Mouse (Mus musculus): ENCODE results near the gene Shisa9.

Shisa9 gene

DNA sequence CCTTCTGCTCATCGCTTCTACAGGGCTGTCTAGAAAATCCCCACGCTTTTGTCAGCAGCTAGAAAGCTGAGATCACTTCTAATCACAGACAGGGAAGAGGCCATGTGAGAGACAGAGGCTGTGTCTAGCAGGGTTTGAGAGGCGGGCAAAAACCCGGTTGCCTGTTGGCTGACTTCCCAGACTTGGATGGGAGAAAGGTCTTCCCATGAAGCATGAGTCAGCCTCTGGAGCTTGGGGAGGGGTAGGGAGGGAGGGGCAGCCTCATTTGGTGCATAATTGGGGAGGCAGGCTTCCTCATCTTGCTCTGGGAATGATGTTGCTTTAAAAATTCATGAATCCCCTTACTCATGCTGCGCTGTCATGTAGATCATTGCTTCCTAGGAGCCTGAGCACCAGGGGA, 57.0 kb downstream of the Shisa9 start:
- in situ Hi-C loops (cut with MboI, MseI), result loop anchor here in 1 of 2 experiments (25.0 kb wide), 1 partner anchor 1429 kb away; no protein-coding TSS in a partner anchor

- in situ Hi-C loops (cut with MboI, MseI), result no loop called here
Measured at GRCm38 (mm10) chr16:12052051-12052450, 68.1 kb downstream of the Shisa9 start.

GRCm38 (mm10) chr16:12072573-12072972, 88.7 kb downstream of the Shisa9 start:
- in situ Hi-C loops (cut with MboI, MseI), result no loop called here

GRCm38 (mm10) chr16:12076270-12076669, 92.4 kb downstream of the Shisa9 start:
- in situ Hi-C loops (cut with MboI, MseI), result no loop called here

DNA sequence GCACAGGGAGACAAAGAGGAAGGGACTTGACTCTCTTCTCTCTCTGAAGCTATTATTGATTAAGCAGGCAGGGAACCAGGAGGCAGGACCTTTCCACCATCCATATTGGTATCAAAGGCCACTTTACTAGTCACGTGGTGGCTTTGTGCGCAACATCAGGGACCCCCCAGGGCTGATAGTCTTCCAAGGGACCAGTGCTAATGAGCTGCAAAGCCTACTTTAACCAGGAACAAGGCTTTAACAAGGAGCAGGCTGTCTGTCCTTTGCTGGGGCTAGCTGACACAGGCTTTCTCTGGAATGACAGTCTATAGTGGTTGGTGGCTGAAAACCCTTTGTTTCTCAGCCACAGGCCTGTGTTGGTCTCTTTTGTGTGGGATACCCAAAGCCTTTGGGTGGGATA, 92.8 kb downstream of the Shisa9 start:
- in situ Hi-C loops (cut with MboI, MseI), result no loop called here

- in situ Hi-C loops (cut with MboI, MseI), result no loop called here
Measured at GRCm38 (mm10) chr16:12083082-12083481, 99.2 kb downstream of the Shisa9 start.

DNA sequence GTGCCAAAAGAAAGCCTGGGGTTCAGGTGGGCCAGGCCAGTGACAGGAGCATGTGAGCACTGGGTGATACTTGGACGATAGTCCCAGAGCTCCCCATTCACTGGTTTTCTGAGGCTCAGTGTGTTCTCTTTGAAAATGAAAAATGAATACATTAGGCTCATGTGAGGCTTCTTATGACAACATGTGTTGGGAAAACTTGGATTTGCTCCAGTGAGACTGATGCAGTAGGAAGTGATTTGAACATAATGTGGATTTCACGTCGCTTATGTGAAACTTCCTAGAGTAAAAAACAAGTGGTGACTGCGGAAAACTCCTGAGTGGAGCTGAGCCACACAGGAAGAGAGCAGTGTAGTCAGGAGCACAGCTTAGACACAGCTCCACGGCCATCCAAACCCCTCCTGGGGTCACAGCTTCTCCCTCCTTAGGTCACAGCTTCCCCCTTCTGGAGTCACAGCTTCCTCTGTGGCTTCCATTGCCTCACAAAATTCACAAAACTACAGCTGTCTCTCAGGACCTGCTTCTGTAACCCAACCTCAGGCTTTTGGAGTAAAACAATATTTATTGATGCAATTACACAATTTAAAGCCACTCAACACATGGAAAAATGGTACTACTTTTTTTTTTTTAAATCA, 106.8 kb downstream of the Shisa9 start:
- in situ Hi-C loops (cut with MboI, MseI), result no loop called here

GRCm38 (mm10) chr16:12093253-12093652, 109.3 kb downstream of the Shisa9 start:
- in situ Hi-C loops (cut with MboI, MseI), result no loop called here

DNA sequence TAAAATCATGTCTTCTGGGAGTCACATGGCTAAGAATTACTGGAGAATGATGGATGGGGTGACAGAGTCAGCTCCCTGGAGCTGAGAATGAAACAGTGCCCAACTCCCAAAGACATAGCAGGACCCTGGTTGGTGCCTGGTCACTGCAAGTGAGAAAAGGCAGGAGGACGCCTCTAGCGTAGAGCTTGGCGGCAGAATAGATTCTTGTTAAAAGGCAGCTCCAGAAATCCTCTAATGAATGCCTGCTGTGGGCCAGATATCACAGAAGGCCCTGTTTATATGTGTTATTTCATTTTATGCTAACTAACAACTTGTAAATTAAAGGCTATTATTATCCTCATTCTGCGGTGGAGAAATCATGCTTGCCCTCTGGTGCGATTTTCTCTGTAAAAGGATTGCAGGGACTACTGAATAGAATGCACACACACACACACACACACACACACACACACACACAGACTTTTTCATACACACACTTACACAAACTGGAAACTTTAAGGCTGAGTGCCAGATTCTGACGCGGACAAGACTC, 110.9 kb downstream of the Shisa9 start:
- in situ Hi-C loops (cut with MboI, MseI), result no loop called here

- in situ Hi-C loops (cut with MboI, MseI), result no loop called here
Measured at GRCm38 (mm10) chr16:12095365-12095764, 111.5 kb downstream of the Shisa9 start.

DNA sequence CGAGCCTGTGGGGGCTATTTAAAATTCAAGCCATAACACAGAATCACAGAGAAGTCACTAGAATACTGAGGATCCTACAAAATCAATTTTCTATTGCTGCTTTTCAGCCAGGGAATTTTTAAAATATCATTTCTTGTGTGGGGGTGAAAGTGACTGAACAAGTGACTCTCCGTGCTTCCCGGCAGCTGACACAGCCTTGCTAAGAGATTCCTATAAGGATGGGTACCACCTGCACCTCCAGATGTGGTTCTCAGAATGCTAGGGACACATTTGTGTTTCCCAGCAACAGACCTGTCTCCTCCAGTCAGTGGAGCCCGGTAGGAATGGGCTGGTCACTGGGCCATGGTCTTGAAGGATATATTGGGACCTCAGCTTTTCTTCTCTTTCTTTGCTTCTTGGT, 124.5 kb downstream of the Shisa9 start:
- in situ Hi-C loops (cut with MboI, MseI), result no loop called here

DNA sequence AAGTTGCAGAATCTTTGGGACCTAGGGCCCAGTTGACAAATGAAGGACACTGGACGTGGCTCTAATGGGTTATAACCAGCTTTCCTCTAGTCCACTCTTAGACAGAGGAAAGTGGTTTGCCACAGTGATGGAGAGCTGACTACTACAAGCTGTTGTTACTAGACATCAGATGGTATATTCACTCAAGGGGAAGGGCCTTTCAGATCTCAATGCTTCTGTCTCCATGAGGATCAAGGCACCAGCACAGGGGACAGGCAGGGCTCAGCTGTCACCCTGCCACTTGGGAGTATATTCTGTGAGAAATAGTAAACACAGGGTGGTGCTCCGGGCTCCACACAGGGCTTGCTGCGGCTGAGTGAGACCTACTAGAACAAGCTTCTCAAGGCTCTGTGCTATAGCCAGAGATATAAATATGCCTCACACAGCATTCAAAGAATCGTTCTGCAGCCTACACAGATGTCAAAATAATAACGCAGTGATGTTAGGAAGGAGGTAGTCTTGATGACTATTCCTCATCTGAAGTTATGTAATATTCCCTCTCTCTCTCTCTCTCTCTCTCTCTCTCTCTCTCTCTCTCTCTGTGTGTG, 127.0 kb downstream of the Shisa9 start:
- in situ Hi-C loops (cut with MboI, MseI), result no loop called here

DNA sequence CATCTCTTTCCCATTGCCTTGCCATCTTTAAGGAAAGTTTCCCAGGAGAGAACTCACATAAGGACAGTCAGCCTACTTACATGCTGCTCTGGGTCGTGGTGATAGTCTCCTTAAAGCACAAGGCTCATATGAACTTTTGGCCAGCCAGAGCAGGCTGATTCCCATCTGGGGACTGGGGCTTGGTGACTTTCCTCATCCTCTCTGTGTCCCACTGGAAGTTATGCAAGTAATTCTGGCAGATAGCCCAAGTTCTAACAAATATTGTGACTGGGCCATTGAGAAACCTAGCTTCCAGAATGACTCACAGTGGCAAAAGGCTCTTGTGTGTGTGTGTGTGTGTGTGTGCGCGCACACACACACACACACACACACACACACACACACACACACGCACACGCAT, 130.5 kb downstream of the Shisa9 start:
- in situ Hi-C loops (cut with MboI, MseI), result no loop called here

GRCm38 (mm10) chr16:12115040-12115856, 131.3 kb downstream of the Shisa9 start:
- in situ Hi-C loops (cut with MboI, MseI), result loop anchor here in 1 of 2 experiments (5.0 kb wide), 1 partner anchor 52 kb away; no protein-coding TSS in a partner anchor

DNA sequence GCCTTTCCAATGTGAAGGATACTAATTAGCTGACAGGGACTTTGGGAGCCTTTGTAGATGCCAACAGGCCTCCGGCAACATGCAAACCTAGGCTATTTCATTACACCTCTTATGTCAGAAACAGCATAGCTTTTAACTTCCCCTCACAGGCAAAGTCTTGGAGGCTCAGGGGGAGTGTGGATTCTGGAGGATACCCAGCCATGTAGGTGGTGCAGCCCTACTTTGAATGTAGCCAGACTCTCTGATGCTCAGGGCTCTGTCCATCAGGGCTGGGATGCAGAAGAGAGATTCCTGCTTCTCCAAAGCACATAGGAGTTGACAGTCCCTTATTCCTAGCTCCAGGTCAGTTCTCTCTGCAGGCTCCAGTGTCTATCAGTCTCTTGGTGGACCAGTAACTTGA, 133.0 kb downstream of the Shisa9 start:
- in situ Hi-C loops (cut with MboI, MseI), result loop anchor here in 1 of 2 experiments (5.0 kb wide), 1 partner anchor 50 kb away; no protein-coding TSS in a partner anchor

DNA sequence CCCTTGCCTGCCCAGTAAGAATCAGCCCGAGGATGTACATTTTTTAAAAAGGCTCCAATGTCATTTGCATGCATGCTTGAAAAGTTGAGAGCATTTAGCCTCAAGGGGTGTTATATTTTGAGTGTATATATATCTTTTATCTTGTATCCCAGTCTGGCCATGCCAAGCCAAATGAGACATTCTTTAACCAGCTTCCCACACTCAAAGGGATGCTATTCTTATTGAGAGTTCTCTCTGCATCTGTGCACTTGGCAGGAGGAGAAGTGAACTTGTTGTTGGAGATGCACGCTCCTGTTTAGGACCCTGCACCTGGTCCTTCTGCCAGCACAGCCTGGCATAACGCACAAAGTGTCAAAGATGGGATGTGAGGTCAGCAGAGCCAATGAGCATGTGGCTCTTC, 135.6 kb downstream of the Shisa9 start:
- in situ Hi-C loops (cut with MboI, MseI), result loop anchor here in 1 of 2 experiments (5.0 kb wide), 1 partner anchor 48 kb away; no protein-coding TSS in a partner anchor

DNA sequence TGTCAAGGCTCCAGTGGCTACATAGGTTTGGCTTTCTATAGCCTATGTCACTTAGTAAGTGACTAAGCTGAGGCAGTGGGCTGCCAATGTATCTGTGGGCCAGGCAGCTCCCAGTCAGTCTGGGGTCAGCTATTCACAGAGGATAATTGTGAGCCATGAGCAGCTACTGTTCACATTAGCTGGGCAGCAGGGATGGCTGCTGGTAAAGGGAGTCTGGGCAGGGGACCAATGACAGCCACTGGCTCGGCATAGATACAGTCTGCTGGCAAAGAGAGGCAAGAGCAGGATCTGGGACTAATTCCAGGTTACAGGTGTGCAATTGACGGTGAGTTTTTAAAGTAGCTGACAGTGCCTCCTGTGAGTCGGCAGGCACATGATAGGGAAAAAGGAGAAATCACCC, 145.9 kb downstream of the Shisa9 start:
- in situ Hi-C loops (cut with MboI, MseI), result no loop called here

GRCm38 (mm10) chr16:12146666-12147065, 162.8 kb downstream of the Shisa9 start:
- in situ Hi-C loops (cut with MboI, MseI), result no loop called here

DNA sequence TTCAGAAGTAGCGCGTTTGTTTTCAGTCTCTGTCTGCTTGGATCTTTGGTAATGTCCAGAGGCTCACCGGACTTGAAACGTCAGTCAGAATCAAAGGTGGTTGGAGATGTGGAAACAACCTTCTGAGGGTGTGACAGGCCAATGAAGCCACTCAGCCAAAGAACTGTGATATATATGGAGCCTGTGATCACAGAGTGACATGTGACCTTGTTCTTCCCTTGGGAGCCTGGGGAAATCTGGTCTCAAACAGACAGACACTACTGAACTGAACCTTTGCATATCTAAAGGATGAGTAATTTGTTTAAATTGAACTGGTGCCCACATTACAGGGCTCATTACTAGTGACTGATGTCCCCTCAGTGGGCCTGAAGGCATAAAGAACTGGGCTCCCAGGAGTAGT, 168.1 kb downstream of the Shisa9 start:
- in situ Hi-C loops (cut with MboI, MseI), result no loop called here

- in situ Hi-C loops (cut with MboI, MseI), result no loop called here
Measured at GRCm38 (mm10) chr16:12154476-12154875, 170.6 kb downstream of the Shisa9 start.

DNA sequence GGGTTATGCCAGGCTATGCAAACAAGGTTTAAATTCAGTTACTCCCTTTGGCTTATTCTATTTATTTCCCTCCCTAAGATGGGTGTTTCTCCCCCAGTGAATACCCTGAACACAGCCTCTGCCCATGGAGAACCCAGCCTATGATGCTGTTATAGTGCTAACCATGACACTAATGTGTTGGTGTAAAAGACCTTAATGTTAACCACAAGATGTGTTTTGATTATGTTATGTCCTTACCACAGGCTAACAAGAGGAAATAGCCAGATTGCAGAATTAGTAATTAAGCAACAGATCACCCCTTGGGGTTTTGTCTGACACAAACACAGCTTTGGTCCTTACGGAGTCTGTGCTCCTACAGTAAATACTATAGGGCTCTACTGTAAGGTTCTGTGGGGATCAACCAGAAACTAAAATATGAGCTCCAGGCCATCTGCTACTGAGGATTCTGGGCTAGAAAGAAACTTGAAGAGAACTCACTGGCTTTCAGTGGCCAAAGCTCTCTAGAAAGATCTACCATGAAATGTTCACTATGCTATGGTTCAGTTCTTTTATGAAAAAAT, 189.6 kb downstream of the Shisa9 start:
- in situ Hi-C loops (cut with MboI, MseI), result no loop called here

GRCm38 (mm10) chr16:12178031-12178430, 194.1 kb downstream of the Shisa9 start:
- in situ Hi-C loops (cut with MboI, MseI), result no loop called here

Data from T-helper 17 cell (primary cell).